In the genomic region with DNA sequence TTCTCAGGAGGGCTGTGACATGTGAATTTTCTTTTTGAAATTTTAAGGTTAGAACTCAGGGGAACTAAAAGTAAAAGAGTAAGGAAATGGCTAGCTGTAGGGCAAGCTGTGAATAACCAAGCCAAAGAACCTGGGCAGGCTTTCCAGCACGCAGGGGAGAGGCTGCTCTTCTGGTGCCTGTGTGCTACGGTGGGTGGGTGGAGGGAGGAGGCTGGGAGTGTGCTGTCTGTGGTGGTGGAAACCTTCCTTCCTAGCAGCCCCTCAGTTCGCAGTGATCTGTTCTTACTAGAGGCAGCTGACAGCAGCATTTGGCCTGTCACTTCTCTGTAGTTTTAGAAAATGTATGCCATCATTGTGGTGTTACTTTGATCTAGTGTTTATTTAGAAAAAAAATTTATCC, we compare ENCODE assay signal across 21 mouse cellular contexts. TPM values are rescaled to one million over a fixed set of nuclear protein-coding genes. Genes with fewer than 3 reads are reported as not detected.
DNase-seq lines count a peak whose midpoint lies in the region; ATAC-seq and TF ChIP-seq lines count a peak whose summit lies in the region.
"Had no signal": no experiment of that assay in that cellular context is flagged by ENCODE, and none has a peak within 500 bp of the region (broad histone marks: within the 10 kb centered on the region; RNA-seq: fewer than 3 reads in every experiment).

No protein-coding gene starts in this region.

- H3K4me1 ChIP-seq in forebrain, postnatal 0 days (ENCODE audit: insufficient read depth), result peaks cover 6% of the 10 kb centered on the region; the same call in 1 of the 2 replicates
- H3K4me1 ChIP-seq in forebrain, embryonic 12.5 days, result peaks cover 6% of the 10 kb centered on the region
- H3K4me1 ChIP-seq in kidney, embryonic 14.5 days (ENCODE audit: control insufficient read depth, insufficient read depth, low read length), result peaks cover 23% of the 10 kb centered on the region
- peaks cover 46% of the 10 kb centered on the region for H3K4me1 ChIP-seq in kidney, embryonic 15.5 days
- H3K4me1 ChIP-seq in lung, postnatal 0 days (ENCODE audit: insufficient read depth, low read depth, low read length), result no peaks in the 10 kb centered on the region
- peaks cover 9% of the 10 kb centered on the region for H3K4me1 ChIP-seq in limb, embryonic 14.5 days (ENCODE audit: control insufficient read depth, insufficient read depth, low read length)

- H3K27me3 ChIP-seq in forebrain, postnatal 0 days (ENCODE audit: insufficient read depth, low read length), result no peaks in the 10 kb centered on the region
- H3K27me3 ChIP-seq in forebrain, embryonic 12.5 days, result no peaks in the 10 kb centered on the region
- H3K27me3 ChIP-seq in kidney, embryonic 14.5 days (ENCODE audit: control insufficient read depth, insufficient read depth, low read length), result no peaks in the 10 kb centered on the region
- no peaks in the 10 kb centered on the region for H3K27me3 ChIP-seq in kidney, embryonic 15.5 days
- no peaks in the 10 kb centered on the region for H3K27me3 ChIP-seq in lung, postnatal 0 days (replicated peaks; ENCODE audit: insufficient read depth, low read length)
- H3K27me3 ChIP-seq in limb, embryonic 14.5 days (ENCODE audit: control insufficient read depth, insufficient read depth, low read length), result no peaks in the 10 kb centered on the region
- H3K27me3 ChIP-seq: hindbrain, embryonic 13.5 days; limb, embryonic 13.5 days; midbrain, embryonic 15.5 days had no signal

- no peaks in the 10 kb centered on the region for H3K36me3 ChIP-seq in forebrain, postnatal 0 days (ENCODE audit: insufficient read depth)
- H3K36me3 ChIP-seq in forebrain, embryonic 12.5 days (replicated peaks), result 0 out of 2 replicates have a peak, but pooled peaks cover 2% of the 10 kb centered on the region
- H3K36me3 ChIP-seq in kidney, embryonic 14.5 days (ENCODE audit: control insufficient read depth, insufficient read depth, low read length), result no peaks in the 10 kb centered on the region
- H3K36me3 ChIP-seq in kidney, embryonic 15.5 days, result no peaks in the 10 kb centered on the region
- H3K36me3 ChIP-seq in lung, postnatal 0 days (ENCODE audit: insufficient read depth, low read length), result no peaks in the 10 kb centered on the region
- H3K36me3 ChIP-seq in limb, embryonic 14.5 days (ENCODE audit: control insufficient read depth, insufficient read depth, low read length), result no peaks in the 10 kb centered on the region
- H3K36me3 ChIP-seq: hindbrain, embryonic 13.5 days; midbrain, embryonic 15.5 days had no signal

- H3K9me3 ChIP-seq in forebrain, postnatal 0 days (ENCODE audit: low read length), result no peaks in the 10 kb centered on the region
- H3K9me3 ChIP-seq in forebrain, embryonic 12.5 days, result no peaks in the 10 kb centered on the region
- no peaks in the 10 kb centered on the region for H3K9me3 ChIP-seq in kidney, embryonic 14.5 days (ENCODE audit: control insufficient read depth, low read length)
- H3K9me3 ChIP-seq in kidney, embryonic 15.5 days (replicated peaks), result no peaks in the 10 kb centered on the region
- H3K9me3 ChIP-seq in lung, postnatal 0 days (ENCODE audit: low read length), result no peaks in the 10 kb centered on the region
- no peaks in the 10 kb centered on the region for H3K9me3 ChIP-seq in limb, embryonic 14.5 days (ENCODE audit: control insufficient read depth, low read length)
- H3K9me3 ChIP-seq: hindbrain, embryonic 13.5 days; limb, embryonic 13.5 days; midbrain, embryonic 15.5 days had no signal

- ATAC-seq in forebrain, postnatal 0 days, result no peak
- no peak for ATAC-seq in forebrain, embryonic 12.5 days (ENCODE audit: low FRiP score)
- ATAC-seq in kidney, embryonic 14.5 days (ENCODE audit: low FRiP score, low TSS enrichment), result no peak
- no peak for ATAC-seq in kidney, embryonic 15.5 days (replicated peaks; ENCODE audit: low FRiP score)
- peak; percentile 62 for ATAC-seq in lung, postnatal 0 days
- 0 out of 2 replicates have a peak, but pooled peaks have one; percentile 47 for ATAC-seq in limb, embryonic 14.5 days (ENCODE audit: low FRiP score, low read depth)
- ATAC-seq: CD4-positive, CD25-positive, alpha-beta regulatory T cell, adult 4 months; forebrain, embryonic 16.5 days; midbrain, embryonic 15.5 days had no signal

- TF ChIP-seq EP300 in lung, postnatal 0 days (IDR thresholded peaks at IDR 0.05), result no peak

- no peak overlapping the region for H3K4me3 ChIP-seq in forebrain, postnatal 0 days (ENCODE audit: low read depth, low read length)
- no peak overlapping the region for H3K4me3 ChIP-seq in forebrain, embryonic 12.5 days (replicated peaks)
- H3K4me3 ChIP-seq in kidney, embryonic 14.5 days (ENCODE audit: low read length), result no peak overlapping the region
- H3K4me3 ChIP-seq in kidney, embryonic 15.5 days (replicated peaks), result no peak overlapping the region
- no peak overlapping the region for H3K4me3 ChIP-seq in lung, postnatal 0 days (ENCODE audit: low read depth, low read length)
- H3K4me3 ChIP-seq in limb, embryonic 14.5 days (replicated peaks; ENCODE audit: low read length), result no peak overlapping the region
- H3K4me3 ChIP-seq: hindbrain, embryonic 13.5 days; limb, embryonic 13.5 days; midbrain, embryonic 15.5 days had no signal

- no peak for TF ChIP-seq POLR2A in limb, embryonic 14.5 days (IDR thresholded peaks at IDR 0.05; ENCODE audit: borderline replicate concordance, extremely low read depth, insufficient read depth, insufficient read length)

- DNase-seq in forebrain, postnatal 0 days, result no peak
- no peak for DNase-seq in lung, postnatal 0 days (ENCODE audit: low spot score)
- no peak for DNase-seq in lung, postnatal 10 days
- no peak for DNase-seq in limb, embryonic 14.5 days (ENCODE audit: low spot score)
- no peak for DNase-seq in thymus, adult 18-20 months
- DNase-seq: cerebellum, adult 11-12 months; heart, adult 11 months; heart, postnatal 36 days; lung, embryonic 14.5 days; lung, postnatal 4 days had no signal

- TF ChIP-seq CTCF in forebrain, postnatal 0 days (IDR thresholded peaks at IDR 0.05; ENCODE audit: low read depth), result no peak
- no peak for TF ChIP-seq CTCF in lung, postnatal 0 days (IDR thresholded peaks at IDR 0.05)

- 0 out of 2 replicates have a peak overlapping the region, but pooled peaks have one; percentile 9 for H3K27ac ChIP-seq in forebrain, postnatal 0 days (ENCODE audit: low read depth, low read length)
- no peak overlapping the region for H3K27ac ChIP-seq in forebrain, embryonic 12.5 days
- no peak overlapping the region for H3K27ac ChIP-seq in kidney, embryonic 14.5 days (ENCODE audit: low read depth, low read length)
- H3K27ac ChIP-seq in kidney, embryonic 15.5 days, result no peak overlapping the region
- no peak overlapping the region for H3K27ac ChIP-seq in lung, postnatal 0 days (ENCODE audit: low read length)
- H3K27ac ChIP-seq in limb, embryonic 14.5 days (replicated peaks; ENCODE audit: low read depth, low read length), result no peak overlapping the region
- H3K27ac ChIP-seq: hindbrain, embryonic 13.5 days; kidney, postnatal 0 days; limb, embryonic 13.5 days; liver, embryonic 14.5 days; midbrain, embryonic 15.5 days; stomach, postnatal 0 days had no signal

- no peak overlapping the region for H3K4me2 ChIP-seq in forebrain, postnatal 0 days (ENCODE audit: low read depth)
- H3K4me2 ChIP-seq in forebrain, embryonic 12.5 days, result no peak overlapping the region
- no peak overlapping the region for H3K4me2 ChIP-seq in kidney, embryonic 14.5 days (replicated peaks; ENCODE audit: low read depth, low read length)
- H3K4me2 ChIP-seq in kidney, embryonic 15.5 days, result no peak overlapping the region
- H3K4me2 ChIP-seq in lung, postnatal 0 days (replicated peaks; ENCODE audit: low read depth, low read length), result no peak overlapping the region
- no peak overlapping the region for H3K4me2 ChIP-seq in limb, embryonic 14.5 days (replicated peaks; ENCODE audit: low read depth, low read length, severe bottlenecking)
- H3K4me2 ChIP-seq: hindbrain, embryonic 13.5 days; limb, embryonic 13.5 days; lung, embryonic 14.5 days; midbrain, embryonic 15.5 days had no signal

- WGBS in forebrain, postnatal 0 days, result 32% methylated on average over 3 of the region's 3 CpGs
- WGBS in forebrain, embryonic 12.5 days, result 81% methylated on average over 3 of the region's 3 CpGs
- 35% methylated on average over 3 of the region's 3 CpGs for WGBS in kidney, embryonic 14.5 days
- 29% methylated on average over 3 of the region's 3 CpGs for WGBS in kidney, embryonic 15.5 days
- WGBS in lung, postnatal 0 days, result 48% methylated on average over 3 of the region's 3 CpGs
- WGBS in limb, embryonic 14.5 days, result 41% methylated on average over 3 of the region's 3 CpGs

- no peak overlapping the region for H3K9ac ChIP-seq in forebrain, postnatal 0 days
- H3K9ac ChIP-seq in forebrain, embryonic 12.5 days, result no peak overlapping the region
- 0 out of 2 replicates have a peak overlapping the region, but pooled peaks have one; percentile 7 for H3K9ac ChIP-seq in kidney, embryonic 14.5 days (ENCODE audit: low read depth, low read length)
- no peak overlapping the region for H3K9ac ChIP-seq in kidney, embryonic 15.5 days
- no peak overlapping the region for H3K9ac ChIP-seq in lung, postnatal 0 days (replicated peaks; ENCODE audit: low read depth)
- H3K9ac ChIP-seq in limb, embryonic 14.5 days (ENCODE audit: low read depth, low read length, severe bottlenecking), result no peak overlapping the region
- H3K9ac ChIP-seq: limb, embryonic 13.5 days; liver, embryonic 14.5 days; lung, embryonic 14.5 days; midbrain, embryonic 15.5 days had no signal

RNA-seq across cellular contexts. Expression of a gene that starts 22.2 kb away (rescaled TPM):
- total RNA-seq in forebrain, postnatal 0 days (2014; rRNA removed), result 38.4 and 46.7 TPM in 2 replicates
- 5.0 and 8.0 TPM in 2 replicates for polyA plus RNA-seq in forebrain, postnatal 0 days (2015; fragmentation: Nextera tagmentation; extraction: Ambion mirVana)
- 15.8 and 16.1 TPM in 2 replicates for polyA plus RNA-seq in forebrain, embryonic 12.5 days (2016; fragmentation: Nextera tagmentation; extraction: Ambion mirVana)
- polyA plus RNA-seq in kidney, embryonic 14.5 days (2014; fragmentation: Nextera tagmentation; extraction: Ambion mirVana), result 11.8 and 15.7 TPM in 2 replicates
- polyA plus RNA-seq in kidney, embryonic 15.5 days (2015; fragmentation: Nextera tagmentation; extraction: Ambion mirVana), result 10.8 and 13.1 TPM in 2 replicates
- polyA plus RNA-seq in lung, postnatal 0 days (2015; fragmentation: Nextera tagmentation; extraction: Ambion mirVana), result 5.3 and 5.6 TPM in 2 replicates
- 24.3 and 31.3 TPM in 2 replicates for polyA plus RNA-seq in limb, embryonic 14.5 days (2012; rRNA removed)
- 13.7 and 14.6 TPM in 2 replicates for polyA plus RNA-seq in limb, embryonic 14.5 days (2014; fragmentation: Nextera tagmentation; extraction: Ambion mirVana)

Comparison
In these comparisons a context has a peak if more than half of its experiments do, and no peak if none do; other contexts are left out.
1. ATAC-seq: peak in lung, postnatal 0 days (single experiment) and limb, embryonic 14.5 days (single experiment); none in forebrain, postnatal 0 days (single experiment), forebrain, embryonic 12.5 days (single experiment), kidney, embryonic 14.5 days (single experiment) and kidney, embryonic 15.5 days (single experiment).